Mouse (Mus musculus) liver, postnatal 0 days (tissue): ENCODE data around the gene Tmem258. TPM values are rescaled to one million over a fixed set of nuclear protein-coding genes. Genes with fewer than 3 reads are reported as not detected.

Source experiments
- ATAC-seq: fragments of 200-750 bp; cut with Nextera tagmentation; 2 replicates; pipeline ENCODE4 v1.8.0; 2017; ENCODE audit warnings: mild to moderate bottlenecking, moderate library complexity
- DNase-seq: peaks from one replicate; pipeline ENCODE4 v3.0.0-alpha.2; 2016
- H3K27ac ChIP-seq: fragments of 300-500 bp; sonication (generic); 2 replicates; pipeline ENCODE4 v1.5.1; 2014; ENCODE audit warnings: antibody characterized with exemption, moderate library complexity, mild to moderate bottlenecking, low read depth
- H3K27me3 ChIP-seq: fragments of 300-500 bp; sonication (generic); 2 replicates; pipeline ENCODE4 v1.6.1; 2014; ENCODE audit warnings: low read length, control low read depth, mixed read lengths; ENCODE audit not compliant: insufficient read depth
- H3K36me3 ChIP-seq: fragments of 300-500 bp; sonication (generic); replicated peaks from 2 replicates; pipeline ENCODE4 v1.6.1; 2014; ENCODE audit warnings: mild to moderate bottlenecking, control low read depth, low read length, moderate library complexity, mixed read lengths; ENCODE audit not compliant: insufficient read depth
- H3K4me1 ChIP-seq: fragments of 300-500 bp; sonication (generic); 2 replicates; pipeline ENCODE4 v1.6.1; 2014; ENCODE audit warnings: antibody characterized with exemption, mild to moderate bottlenecking, control low read depth; ENCODE audit not compliant: insufficient read depth
- H3K4me2 ChIP-seq: fragments of 300-500 bp; sonication (generic); 2 replicates; pipeline ENCODE4 v1.6.1; 2014; ENCODE audit warnings: low read depth, mild to moderate bottlenecking, low read length, moderate library complexity, mixed read lengths
- H3K4me3 ChIP-seq: fragments of 300-500 bp; sonication (generic); 2 replicates; pipeline ENCODE4 v1.5.1; 2014; ENCODE audit warnings: low read depth, low read length
- H3K9ac ChIP-seq: fragments of 300-500 bp; sonication (generic); replicated peaks from 2 replicates; pipeline ENCODE4 v1.6.1; 2014; ENCODE audit warnings: mild to moderate bottlenecking, moderate library complexity
- H3K9me3 ChIP-seq: fragments of 300-500 bp; sonication (generic); 2 replicates; pipeline ENCODE4 v1.6.1; 2016; ENCODE audit warnings: mild to moderate bottlenecking, control low read depth, low read length, mixed read lengths
- CTCF ChIP-seq: sonication (generic); IDR thresholded peaks from 2 replicates; pipeline ENCODE4 v1.5.1; 2016; ENCODE audit warnings: antibody characterized with exemption, low read depth
- EP300 ChIP-seq: IDR thresholded peaks from 2 replicates; pipeline ENCODE4 v1.6.1; 2016; ENCODE audit warnings: antibody characterized with exemption, low read depth, mild to moderate bottlenecking
- WGBS: fragments of 180-500 bp; shearing (Covaris S2); extraction: QIAGEN DNeasy Blood & Tissue Kit; methylation state at CpG from one replicate; pipeline ENCODE4 v1.1.7; 2014; ENCODE audit not compliant: insufficient replicate concordance; 5-methylcytosine and 5-hydroxymethylcytosine counted together
- polyA plus RNA-seq: library from polyadenylated mRNA; unstranded; fragments of >200 nt; fragmentation: Nextera tagmentation; extraction: Ambion mirVana; gene quantifications from 2 replicates; pipeline ENCODE4 v1.2.1, GENCODE M21; 2015

The Tmem258 gene
- polyA plus RNA-seq, 1 experiment from 2014 or later: 195 TPM

- ATAC-seq (no peak), DNase-seq (no peak)
- no peak overlapping the region for H3K4me2 ChIP-seq
- H3K27me3 ChIP-seq: no peaks in the 10 kb centered on the region
- H3K4me3 ChIP-seq: no peak overlapping the region
- H3K9me3 ChIP-seq: no peaks in the 10 kb centered on the region
- TF ChIP-seq EP300: no peak
- no peak for TF ChIP-seq CTCF
- WGBS: 58% methylated on average over 7 of the region's 7 CpGs
- H3K27ac ChIP-seq: no peak overlapping the region
- peaks cover 12% of the 10 kb centered on the region for H3K4me1 ChIP-seq
- no peaks in the 10 kb centered on the region for H3K36me3 ChIP-seq
- no peak overlapping the region for H3K9ac ChIP-seq
Observed at GRCm38 (mm10) chr19:10231016-10231415, 27.2 kb downstream of the Tmem258 start.

GRCm38 (mm10) chr19:10231871-10232270, 28.1 kb downstream of the Tmem258 start:
- Histone ChIP-seq H3K4me2 (no peak overlapping the region), H3K27ac (no peak overlapping the region), H3K27me3 (no peaks in the 10 kb centered on the region), H3K9ac (no peak overlapping the region), H3K36me3 (no peaks in the 10 kb centered on the region), H3K9me3 (no peaks in the 10 kb centered on the region), H3K4me1 (peaks cover 10% of the 10 kb centered on the region), H3K4me3 (no peak overlapping the region)
- DNase-seq (no peak), ATAC-seq (no peak)
- no peak for TF ChIP-seq EP300
- TF ChIP-seq CTCF: no peak
- WGBS: 38% methylated on average over 5 of the region's 5 CpGs

GRCm38 (mm10) chr19:10232327-10233017, 28.7 kb downstream of the Tmem258 start:
- DNase-seq: no peak
- Histone ChIP-seq H3K4me3 (no peak overlapping the region), H3K36me3 (no peaks in the 10 kb centered on the region), H3K27ac (no peak overlapping the region), H3K9ac (no peak overlapping the region), H3K27me3 (no peaks in the 10 kb centered on the region), H3K9me3 (no peaks in the 10 kb centered on the region), H3K4me1 (peaks cover 10% of the 10 kb centered on the region), H3K4me2 (no peak overlapping the region)
- TF ChIP-seq CTCF (no peak), EP300 (no peak)
- ATAC-seq: no peak
- WGBS: 61% methylated on average over 9 of the region's 9 CpGs

GRCm38 (mm10) chr19:10235784-10236565, 32.2 kb downstream of the Tmem258 start:
- ATAC-seq (peak; percentile 89), DNase-seq (peak; percentile 77)
- H3K9me3 ChIP-seq: no peaks in the 10 kb centered on the region
- H3K27me3 ChIP-seq: no peaks in the 10 kb centered on the region
- peak overlapping the region; percentile 77 for H3K27ac ChIP-seq
- H3K36me3 ChIP-seq: no peaks in the 10 kb centered on the region
- H3K9ac ChIP-seq: no peak overlapping the region
- no peak overlapping the region for H3K4me3 ChIP-seq
- no peak for TF ChIP-seq CTCF
- TF ChIP-seq EP300: no peak
- peak overlapping the region; percentile 47 for H3K4me2 ChIP-seq
- peaks cover 25% of the 10 kb centered on the region for H3K4me1 ChIP-seq
- 57% methylated on average over 9 of the region's 9 CpGs for WGBS

GRCm38 (mm10) chr19:10238477-10238876, 34.7 kb downstream of the Tmem258 start:
- no peaks in the 10 kb centered on the region for H3K9me3 ChIP-seq
- peaks cover 25% of the 10 kb centered on the region for H3K4me1 ChIP-seq
- WGBS: 43% methylated on average over 3 of the region's 3 CpGs
- H3K4me3 ChIP-seq: no peak overlapping the region
- DNase-seq (no peak), ATAC-seq (no peak)
- H3K36me3 ChIP-seq: no peaks in the 10 kb centered on the region
- H3K4me2 ChIP-seq: 0 out of 2 replicates have a peak overlapping the region, but pooled peaks have one; percentile 7
- no peak for TF ChIP-seq EP300
- no peaks in the 10 kb centered on the region for H3K27me3 ChIP-seq
- H3K27ac ChIP-seq: no peak overlapping the region
- H3K9ac ChIP-seq: no peak overlapping the region

GRCm38 (mm10) chr19:10239419-10239818, 35.6 kb downstream of the Tmem258 start:
- ATAC-seq: no peak
- peak overlapping the region; percentile 86 for H3K4me2 ChIP-seq
- TF ChIP-seq EP300 (no peak), CTCF (no peak)
- no peak overlapping the region for H3K27ac ChIP-seq
- no peaks in the 10 kb centered on the region for H3K27me3 ChIP-seq
- no peak for DNase-seq
- 26% methylated on average over 2 of the region's 2 CpGs for WGBS
- H3K4me1 ChIP-seq: peaks cover 25% of the 10 kb centered on the region
- H3K9ac ChIP-seq: peak overlapping the region; percentile 55
- no peaks in the 10 kb centered on the region for H3K36me3 ChIP-seq
- H3K4me3 ChIP-seq: peak overlapping the region; percentile 48; the same call in 1 of the 2 replicates
- H3K9me3 ChIP-seq: no peaks in the 10 kb centered on the region
